Mouse (Mus musculus) myocyte (in vitro differentiated cells): ENCODE results near the gene Myh14. TPM values are rescaled to one million over a fixed set of nuclear protein-coding genes. Genes with fewer than 3 reads are reported as not detected.

Experiments
- H3K27me3 ChIP-seq: one replicate; pipeline ENCODE4 v1.6.1; 2011; ENCODE audit not compliant: control insufficient read depth, insufficient read depth, insufficient read length
- H3K36me3 ChIP-seq: one replicate; pipeline ENCODE4 v1.6.1; 2011; ENCODE audit not compliant: control insufficient read depth, insufficient read depth
- H3K4me2 ChIP-seq: one replicate; pipeline ENCODE4 v1.6.1; 2011; ENCODE audit warnings: low read depth, control low read depth
- H3K4me3 ChIP-seq: one replicate; pipeline ENCODE4 v1.5.1; 2011; ENCODE audit warnings: mild to moderate bottlenecking, control low read depth, moderate library complexity
- H3K79me2 ChIP-seq: one replicate; pipeline ENCODE4 v1.6.1; 2011; ENCODE audit not compliant: control insufficient read depth, insufficient read depth
- H3ac ChIP-seq: one replicate; pipeline ENCODE4 v1.6.1; 2011; ENCODE audit not compliant: control insufficient read depth, insufficient read length
- CEBPB ChIP-seq: IDR thresholded peaks from 2 replicates; pipeline ENCODE4 v1.6.1; 2011; ENCODE audit warnings: mild to moderate bottlenecking, moderate library complexity; ENCODE audit not compliant: poor library complexity, insufficient read depth, severe bottlenecking
- E2F4 ChIP-seq: IDR thresholded peaks from one replicate; pipeline ENCODE4 v1.6.1; 2011; ENCODE audit warnings: mild to moderate bottlenecking, control low read depth, moderate library complexity; ENCODE audit not compliant: insufficient read depth
- MAX ChIP-seq: IDR thresholded peaks from one replicate; pipeline ENCODE4 v1.6.1; 2011; ENCODE audit warnings: low read depth, mild to moderate bottlenecking, control low read depth
- MYOD1 ChIP-seq, 3 experiments: IDR thresholded peaks; one replicate each; pipeline ENCODE4 v1.6.1; 2011; ENCODE audit warnings: control low read depth in 2 of 3, low read depth in 2 of 3, mild to moderate bottlenecking in 2 of 3, moderate library complexity in 1 of 3; ENCODE audit not compliant: insufficient read length in 2 of 3, control insufficient read depth in 1 of 3
- MYOG ChIP-seq, 3 experiments: IDR thresholded peaks; one replicate each; pipeline ENCODE4 v1.6.1; 2011; ENCODE audit warnings: control low read depth in 2 of 3, low read depth in 2 of 3, mild to moderate bottlenecking in 2 of 3; ENCODE audit not compliant: insufficient read length in 2 of 3, control insufficient read depth in 1 of 3, insufficient read depth in 1 of 3
- POLR2A ChIP-seq: IDR thresholded peaks from one replicate; pipeline ENCODE4 v1.6.1; 2011; ENCODE audit warnings: low read depth, mild to moderate bottlenecking, control low read depth, moderate library complexity; ENCODE audit not compliant: insufficient read length
- POLR2AphosphoS2 ChIP-seq: IDR thresholded peaks from one replicate; pipeline ENCODE4 v1.6.1; 2011; ENCODE audit warnings: low read depth, control low read depth; ENCODE audit not compliant: insufficient read length
- REST ChIP-seq: IDR thresholded peaks from one replicate; pipeline ENCODE4 v1.6.1; 2011; ENCODE audit warnings: mild to moderate bottlenecking, control low read depth, moderate library complexity; ENCODE audit not compliant: insufficient read depth, insufficient read length
- SRF ChIP-seq: IDR thresholded peaks from one replicate; pipeline ENCODE4 v1.6.1; 2011; ENCODE audit warnings: low read depth; ENCODE audit not compliant: control insufficient read depth, insufficient read length
- TCF12 ChIP-seq: IDR thresholded peaks from one replicate; pipeline ENCODE4 v1.6.1; 2011; ENCODE audit warnings: mild to moderate bottlenecking, control low read depth; ENCODE audit not compliant: poor library complexity, insufficient read depth, severe bottlenecking
- TCF3 ChIP-seq: IDR thresholded peaks from one replicate; pipeline ENCODE4 v1.6.1; 2011; ENCODE audit warnings: low read depth, control low read depth; ENCODE audit not compliant: insufficient read length
- USF1 ChIP-seq: IDR thresholded peaks from one replicate; pipeline ENCODE4 v1.6.1; 2011; ENCODE audit warnings: low read depth, mild to moderate bottlenecking, control low read depth, moderate library complexity
- polyA plus RNA-seq: library from polyadenylated mRNA; unstranded; fragments of >200 nt; fragmentation: generic; extraction: Trizol; gene quantifications from one replicate; pipeline ENCODE4 v1.2.1, GENCODE M21; 2012; ENCODE audit warnings: missing spikeins

Gene Myh14
- polyA plus RNA-seq, 1 experiment, result 0.17 TPM

GRCm38 (mm10) chr7:44649094-44649610 is 21.5 kb downstream of the Myh14 start:
- H3K79me2 ChIP-seq, result no peaks in the 10 kb centered on the region
- H3K4me3 ChIP-seq, result no peak overlapping the region
- H3K4me2 ChIP-seq, result peak overlapping the region; percentile 60
- no peak for TF ChIP-seq TCF12
- TF ChIP-seq MYOD1 (IDR thresholded peaks at IDR 0.05; ENCODE audit: control insufficient read depth in 1 of 3, insufficient read length in 2 of 3, low read depth in 2 of 3), result peak in 2 of 3 experiments; percentile 59 to 74
- TF ChIP-seq MYOG (IDR thresholded peaks at IDR 0.05; ENCODE audit: control insufficient read depth in 1 of 3, insufficient read depth in 1 of 3, insufficient read length in 2 of 3, low read depth in 2 of 3), result peak; percentile 13 to 81 (median 58)
- TF ChIP-seq REST, result no peak
- no peak for TF ChIP-seq SRF
- no peak overlapping the region for H3ac ChIP-seq
- no peaks in the 10 kb centered on the region for H3K36me3 ChIP-seq
- H3K27me3 ChIP-seq, result peaks cover 12% of the 10 kb centered on the region

GRCm38 (mm10) chr7:44647729-44648128 is 22.9 kb downstream of the Myh14 start:
- no peaks in the 10 kb centered on the region for H3K79me2 ChIP-seq
- no peak overlapping the region for H3ac ChIP-seq
- no peaks in the 10 kb centered on the region for H3K36me3 ChIP-seq
- peak overlapping the region; percentile 7 for H3K4me2 ChIP-seq
- no peak overlapping the region for H3K4me3 ChIP-seq
- peaks cover 24% of the 10 kb centered on the region for H3K27me3 ChIP-seq
- TF ChIP-seq MYOD1 (IDR thresholded peaks at IDR 0.05; ENCODE audit: control insufficient read depth in 1 of 3, insufficient read length in 2 of 3, low read depth in 2 of 3) (peak in 2 of 3 experiments; percentile 68 to 79), E2F4 (no peak), TCF3 (no peak), CEBPB (no peak)

GRCm38 (mm10) chr7:44647042-44647724 is 23.5 kb downstream of the Myh14 start:
- Histone ChIP-seq H3ac (no peak overlapping the region), H3K79me2 (no peaks in the 10 kb centered on the region), H3K36me3 (no peaks in the 10 kb centered on the region), H3K4me3 (no peak overlapping the region), H3K4me2 (no peak overlapping the region), H3K27me3 (peaks cover 24% of the 10 kb centered on the region)
- no peak for TF ChIP-seq POLR2A
- TF ChIP-seq TCF12, result no peak
- TF ChIP-seq TCF3, result no peak
- TF ChIP-seq USF1, result no peak
- no peak for TF ChIP-seq SRF
- TF ChIP-seq REST, result no peak
- TF ChIP-seq MYOG (IDR thresholded peaks at IDR 0.05; ENCODE audit: control insufficient read depth in 1 of 3, insufficient read depth in 1 of 3, insufficient read length in 2 of 3, low read depth in 2 of 3), result no peak
- TF ChIP-seq CEBPB, result no peak
- TF ChIP-seq E2F4, result no peak
- TF ChIP-seq MAX, result no peak
- TF ChIP-seq MYOD1 (IDR thresholded peaks at IDR 0.05; ENCODE audit: control insufficient read depth in 1 of 3, insufficient read length in 2 of 3, low read depth in 2 of 3), result no peak
- TF ChIP-seq POLR2AphosphoS2, result no peak

- Histone ChIP-seq H3K27me3 (peaks cover 25% of the 10 kb centered on the region), H3ac (no peak overlapping the region), H3K4me2 (peak overlapping the region; percentile 60), H3K36me3 (no peaks in the 10 kb centered on the region), H3K79me2 (no peaks in the 10 kb centered on the region), H3K4me3 (no peak overlapping the region)
- TF ChIP-seq MAX (no peak), E2F4 (no peak), REST (no peak), MYOG (IDR thresholded peaks at IDR 0.05; ENCODE audit: control insufficient read depth in 1 of 3, insufficient read depth in 1 of 3, insufficient read length in 2 of 3, low read depth in 2 of 3) (no peak), SRF (no peak), TCF12 (no peak), CEBPB (no peak), POLR2AphosphoS2 (no peak), USF1 (no peak), MYOD1 (IDR thresholded peaks at IDR 0.05; ENCODE audit: control insufficient read depth in 1 of 3, insufficient read length in 2 of 3, low read depth in 2 of 3) (no peak), POLR2A (no peak)
Measured at GRCm38 (mm10) chr7:44645951-44646350, 24.7 kb downstream of the Myh14 start.

GRCm38 (mm10) chr7:44645256-44645655 is 25.4 kb downstream of the Myh14 start:
- peaks cover 30% of the 10 kb centered on the region for H3K27me3 ChIP-seq
- peak overlapping the region; percentile 18 for H3K4me2 ChIP-seq
- no peaks in the 10 kb centered on the region for H3K79me2 ChIP-seq
- no peak overlapping the region for H3ac ChIP-seq
- no peaks in the 10 kb centered on the region for H3K36me3 ChIP-seq
- TF ChIP-seq POLR2AphosphoS2 (no peak), POLR2A (no peak), SRF (no peak), TCF12 (no peak), MYOD1 (IDR thresholded peaks at IDR 0.05; ENCODE audit: control insufficient read depth in 1 of 3, insufficient read length in 2 of 3, low read depth in 2 of 3) (peak in 1 of 3 experiments; percentile 65), MYOG (IDR thresholded peaks at IDR 0.05; ENCODE audit: control insufficient read depth in 1 of 3, insufficient read depth in 1 of 3, insufficient read length in 2 of 3, low read depth in 2 of 3) (peak in 1 of 3 experiments; percentile 64), MAX (no peak), REST (no peak)
- no peak overlapping the region for H3K4me3 ChIP-seq
